Mouse (Mus musculus): ENCODE data around the gene Hes7. TPM values are rescaled to one million over a fixed set of nuclear protein-coding genes. Genes with fewer than 3 reads are reported as not detected.

Hes7 gene
- polyA plus RNA-seq, 1 experiment from 2014 or later = 0.65 TPM

GRCm38 (mm10) chr11:69149728-69150127, 29.5 kb downstream of the Hes7 start:
- Histone ChIP-seq H3K27me3 (ENCODE audit: control insufficient read depth, insufficient read depth, low read length) (no peaks in the 10 kb centered on the region), H3K27ac (replicated peaks; ENCODE audit: low read depth, low read length) (no peak overlapping the region), H3K4me1 (ENCODE audit: control insufficient read depth, insufficient read depth, low read length) (no peaks in the 10 kb centered on the region), H3K9me3 (ENCODE audit: control insufficient read depth, low read length) (no peaks in the 10 kb centered on the region), H3K9ac (ENCODE audit: low read length) (no peak overlapping the region), H3K4me3 (ENCODE audit: low read depth, low read length) (no peak overlapping the region), H3K36me3 (ENCODE audit: control insufficient read depth, insufficient read depth, low read length) (no peaks in the 10 kb centered on the region), H3K4me2 (ENCODE audit: low read depth, severe bottlenecking) (no peak overlapping the region)
- 78% methylated on average over 6 of the region's 6 CpGs for WGBS
- DNase-seq (ENCODE audit: low spot score) (no peak), ATAC-seq (ENCODE audit: insufficient number of reproducible peaks, low FRiP score, low TSS enrichment, low read depth) (no peak)

- ATAC-seq (ENCODE audit: insufficient number of reproducible peaks, low FRiP score, low TSS enrichment, low read depth) (no peak), DNase-seq (ENCODE audit: low spot score) (peak; percentile 79)
- no peak overlapping the region for H3K27ac ChIP-seq (replicated peaks; ENCODE audit: low read depth, low read length)
- H3K9me3 ChIP-seq (ENCODE audit: control insufficient read depth, low read length) = no peaks in the 10 kb centered on the region
- H3K4me3 ChIP-seq (ENCODE audit: low read depth, low read length) = no peak overlapping the region; the same call in 1 of the 2 replicates
- 7% methylated on average over 7 of the region's 7 CpGs for WGBS
- no peak overlapping the region; the same call in 1 of the 2 replicates for H3K9ac ChIP-seq (ENCODE audit: low read length)
- H3K4me1 ChIP-seq (ENCODE audit: control insufficient read depth, insufficient read depth, low read length) = no peaks in the 10 kb centered on the region
- H3K27me3 ChIP-seq (ENCODE audit: control insufficient read depth, insufficient read depth, low read length) = peaks cover 2% of the 10 kb centered on the region; the same call in 1 of the 2 replicates
- peak overlapping the region; percentile 39 for H3K4me2 ChIP-seq (ENCODE audit: low read depth, severe bottlenecking)
- H3K36me3 ChIP-seq (ENCODE audit: control insufficient read depth, insufficient read depth, low read length) = no peaks in the 10 kb centered on the region
Measured at GRCm38 (mm10) chr11:69150444-69150843, 30.2 kb downstream of the Hes7 start.

GRCm38 (mm10) chr11:69151004-69151403, 30.8 kb downstream of the Hes7 start:
- Histone ChIP-seq H3K4me3 (ENCODE audit: low read depth, low read length) (no peak overlapping the region; the same call in 1 of the 2 replicates), H3K27me3 (ENCODE audit: control insufficient read depth, insufficient read depth, low read length) (peaks cover 4% of the 10 kb centered on the region; the same call in 1 of the 2 replicates), H3K36me3 (ENCODE audit: control insufficient read depth, insufficient read depth, low read length) (no peaks in the 10 kb centered on the region), H3K27ac (replicated peaks; ENCODE audit: low read depth, low read length) (no peak overlapping the region), H3K4me1 (ENCODE audit: control insufficient read depth, insufficient read depth, low read length) (no peaks in the 10 kb centered on the region), H3K4me2 (ENCODE audit: low read depth, severe bottlenecking) (peak overlapping the region; percentile 39), H3K9ac (ENCODE audit: low read length) (peak overlapping the region; percentile 3; the same call in 1 of the 2 replicates), H3K9me3 (ENCODE audit: control insufficient read depth, low read length) (no peaks in the 10 kb centered on the region)
- peak; percentile 53 for DNase-seq (ENCODE audit: low spot score)
- 35% methylated on average over 6 of the region's 6 CpGs for WGBS
- ATAC-seq (ENCODE audit: insufficient number of reproducible peaks, low FRiP score, low TSS enrichment, low read depth) = no peak

DNA sequence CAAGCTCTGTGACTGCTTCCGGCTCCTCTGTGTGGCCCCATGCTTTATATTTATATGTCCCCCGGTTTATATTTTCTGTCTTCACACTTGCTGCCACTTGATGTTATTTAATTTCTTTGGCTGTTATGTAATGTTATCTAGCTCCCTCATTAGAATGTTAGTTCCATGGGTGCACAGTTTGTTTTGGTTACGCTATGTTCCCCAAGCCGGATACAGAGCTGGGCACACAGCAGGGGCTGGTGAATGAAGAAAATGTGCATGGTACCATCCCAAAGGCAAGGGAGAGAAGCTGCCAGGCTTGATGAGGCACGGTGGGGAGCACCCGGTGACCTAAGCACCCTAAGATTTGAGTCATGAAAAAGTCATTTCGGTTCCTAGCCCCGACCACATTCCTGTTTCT, 33.6 kb downstream of the Hes7 start:
- WGBS = 84% methylated on average over 8 of the region's 8 CpGs
- Histone ChIP-seq H3K36me3 (ENCODE audit: control insufficient read depth, insufficient read depth, low read length) (no peaks in the 10 kb centered on the region), H3K4me2 (ENCODE audit: low read depth, severe bottlenecking) (no peak overlapping the region), H3K27ac (replicated peaks; ENCODE audit: low read depth, low read length) (no peak overlapping the region), H3K4me3 (ENCODE audit: low read depth, low read length) (no peak overlapping the region), H3K27me3 (ENCODE audit: control insufficient read depth, insufficient read depth, low read length) (peaks cover 22% of the 10 kb centered on the region), H3K4me1 (ENCODE audit: control insufficient read depth, insufficient read depth, low read length) (peaks cover 2% of the 10 kb centered on the region; the same call in 1 of the 2 replicates), H3K9ac (ENCODE audit: low read length) (no peak overlapping the region), H3K9me3 (ENCODE audit: control insufficient read depth, low read length) (no peaks in the 10 kb centered on the region)
- ATAC-seq (ENCODE audit: insufficient number of reproducible peaks, low FRiP score, low TSS enrichment, low read depth) (no peak), DNase-seq (ENCODE audit: low spot score) (no peak)

- Histone ChIP-seq H3K9ac (ENCODE audit: low read length) (no peak overlapping the region), H3K9me3 (ENCODE audit: control insufficient read depth, low read length) (no peaks in the 10 kb centered on the region), H3K27ac (replicated peaks; ENCODE audit: low read depth, low read length) (no peak overlapping the region), H3K4me3 (ENCODE audit: low read depth, low read length) (no peak overlapping the region), H3K27me3 (ENCODE audit: control insufficient read depth, insufficient read depth, low read length) (peaks cover 22% of the 10 kb centered on the region), H3K4me2 (ENCODE audit: low read depth, severe bottlenecking) (no peak overlapping the region), H3K4me1 (ENCODE audit: control insufficient read depth, insufficient read depth, low read length) (peaks cover 2% of the 10 kb centered on the region; the same call in 1 of the 2 replicates), H3K36me3 (ENCODE audit: control insufficient read depth, insufficient read depth, low read length) (no peaks in the 10 kb centered on the region)
- ATAC-seq (ENCODE audit: insufficient number of reproducible peaks, low FRiP score, low TSS enrichment, low read depth) (no peak), DNase-seq (ENCODE audit: low spot score) (no peak)
- WGBS = 58% methylated on average over 1 of the region's 1 CpGs
Measured at GRCm38 (mm10) chr11:69155351-69155750, 35.1 kb downstream of the Hes7 start.

DNA sequence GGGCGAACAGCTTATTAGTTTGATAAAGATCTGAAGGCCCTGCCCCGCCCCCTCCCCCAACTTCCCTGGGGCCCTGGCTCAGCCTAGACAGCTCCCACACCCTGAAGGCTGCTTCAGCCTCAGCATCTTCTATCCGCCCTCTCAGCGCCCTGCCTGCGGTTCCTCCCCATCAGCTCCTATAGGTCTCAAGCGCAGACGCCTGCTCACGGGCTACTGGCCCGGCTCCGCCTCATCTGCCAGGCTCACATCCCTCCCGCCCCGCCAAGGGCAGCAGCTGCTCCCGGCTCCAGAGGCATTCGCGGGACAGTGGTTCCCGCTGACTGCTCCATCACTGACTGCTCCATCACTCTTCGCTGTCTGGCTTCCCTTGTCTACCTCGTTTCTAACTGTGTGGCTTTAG, 36.6 kb downstream of the Hes7 start, which contains the start of gene Alox12b:
Alox12b (plus strand) TSS at position 190 of the 400 bp plus-strand sequence.
- 0 out of 2 replicates have a peak within 1 kb of the TSS, but pooled peaks have one; percentile 27 for H3K9ac ChIP-seq (ENCODE audit: low read length)
- H3K36me3 ChIP-seq (ENCODE audit: control insufficient read depth, insufficient read depth, low read length) = no peaks in the 10 kb centered on the region
- peaks cover 2% of the 10 kb centered on the region; the same call in 1 of the 2 replicates for H3K4me1 ChIP-seq (ENCODE audit: control insufficient read depth, insufficient read depth, low read length)
- H3K4me2 ChIP-seq (ENCODE audit: low read depth, severe bottlenecking) = peak within 1 kb of the TSS; percentile 34
- DNase-seq (ENCODE audit: low spot score) = peak; percentile 60
- no peaks in the 10 kb centered on the region for H3K9me3 ChIP-seq (ENCODE audit: control insufficient read depth, low read length)
- no peak for ATAC-seq (ENCODE audit: insufficient number of reproducible peaks, low FRiP score, low TSS enrichment, low read depth)
- peak within 1 kb of the TSS; percentile 11; the same call in 1 of the 2 replicates for H3K4me3 ChIP-seq (ENCODE audit: low read depth, low read length)
- no peak within 1 kb of the TSS for H3K27ac ChIP-seq (replicated peaks; ENCODE audit: low read depth, low read length)
- 3% methylated on average over 18 of the region's 18 CpGs for WGBS
- peaks cover 22% of the 10 kb centered on the region for H3K27me3 ChIP-seq (ENCODE audit: control insufficient read depth, insufficient read depth, low read length)

GRCm38 (mm10) chr11:69169313-69169712, 49.1 kb downstream of the Hes7 start:
- Histone ChIP-seq H3K9me3 (ENCODE audit: control insufficient read depth, low read length) (no peaks in the 10 kb centered on the region), H3K9ac (ENCODE audit: low read length) (no peak overlapping the region), H3K4me2 (ENCODE audit: low read depth, severe bottlenecking) (no peak overlapping the region), H3K4me1 (ENCODE audit: control insufficient read depth, insufficient read depth, low read length) (no peaks in the 10 kb centered on the region), H3K36me3 (ENCODE audit: control insufficient read depth, insufficient read depth, low read length) (no peaks in the 10 kb centered on the region), H3K27me3 (ENCODE audit: control insufficient read depth, insufficient read depth, low read length) (0 out of 2 replicates have a peak, but pooled peaks cover 4% of the 10 kb centered on the region), H3K4me3 (ENCODE audit: low read depth, low read length) (no peak overlapping the region), H3K27ac (replicated peaks; ENCODE audit: low read depth, low read length) (no peak overlapping the region)
- DNase-seq (ENCODE audit: low spot score) (no peak), ATAC-seq (ENCODE audit: insufficient number of reproducible peaks, low FRiP score, low TSS enrichment, low read depth) (no peak)
- WGBS = 86% methylated on average over 12 of the region's 12 CpGs

DNA sequence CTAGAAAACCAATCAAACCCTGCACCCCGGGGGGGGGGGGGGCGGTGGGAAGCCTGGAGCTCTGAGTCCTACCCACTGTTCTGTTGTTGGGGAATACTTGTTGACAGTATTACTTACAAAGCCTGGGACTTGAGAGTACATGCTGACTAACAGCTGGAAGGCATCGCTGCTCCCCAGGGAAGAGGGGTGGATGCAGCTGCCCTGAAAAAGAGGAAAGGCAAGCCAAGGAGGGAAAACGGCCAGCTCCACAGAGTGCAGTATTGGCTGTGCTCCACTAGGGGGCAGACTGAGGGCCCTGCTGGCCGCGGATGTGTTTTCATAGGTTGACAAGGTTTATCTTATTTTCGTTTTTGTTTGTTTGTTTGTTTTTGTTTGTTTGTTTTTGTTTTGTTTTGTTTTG, 51.4 kb downstream of the Hes7 start:
- ATAC-seq (ENCODE audit: insufficient number of reproducible peaks, low FRiP score, low TSS enrichment, low read depth) = no peak
- Histone ChIP-seq H3K36me3 (ENCODE audit: control insufficient read depth, insufficient read depth, low read length) (no peaks in the 10 kb centered on the region), H3K4me3 (ENCODE audit: low read depth, low read length) (no peak overlapping the region), H3K9ac (ENCODE audit: low read length) (no peak overlapping the region), H3K4me2 (ENCODE audit: low read depth, severe bottlenecking) (no peak overlapping the region), H3K4me1 (ENCODE audit: control insufficient read depth, insufficient read depth, low read length) (no peaks in the 10 kb centered on the region), H3K27ac (replicated peaks; ENCODE audit: low read depth, low read length) (no peak overlapping the region), H3K27me3 (ENCODE audit: control insufficient read depth, insufficient read depth, low read length) (no peaks in the 10 kb centered on the region), H3K9me3 (ENCODE audit: control insufficient read depth, low read length) (no peaks in the 10 kb centered on the region)
- 33% methylated on average over 7 of the region's 7 CpGs for WGBS
- peak; percentile 70 for DNase-seq (ENCODE audit: low spot score)

- ATAC-seq (ENCODE audit: insufficient number of reproducible peaks, low FRiP score, low TSS enrichment, low read depth) (no peak), DNase-seq (ENCODE audit: low spot score) (no peak)
- H3K27ac ChIP-seq (replicated peaks; ENCODE audit: low read depth, low read length) = no peak overlapping the region
- no peak overlapping the region for H3K4me2 ChIP-seq (ENCODE audit: low read depth, severe bottlenecking)
- no peaks in the 10 kb centered on the region for H3K4me1 ChIP-seq (ENCODE audit: control insufficient read depth, insufficient read depth, low read length)
- no peak overlapping the region for H3K4me3 ChIP-seq (ENCODE audit: low read depth, low read length)
- H3K9me3 ChIP-seq (ENCODE audit: control insufficient read depth, low read length) = no peaks in the 10 kb centered on the region
- no peaks in the 10 kb centered on the region for H3K27me3 ChIP-seq (ENCODE audit: control insufficient read depth, insufficient read depth, low read length)
- no peaks in the 10 kb centered on the region for H3K36me3 ChIP-seq (ENCODE audit: control insufficient read depth, insufficient read depth, low read length)
- 93% methylated on average over 2 of the region's 2 CpGs for WGBS
- no peak overlapping the region for H3K9ac ChIP-seq (ENCODE audit: low read length)
Measured at GRCm38 (mm10) chr11:69172606-69173005, 52.4 kb downstream of the Hes7 start.

Data from limb, embryonic 11.5 days (tissue).